Mouse (Mus musculus): ENCODE results near the gene Wdr26. TPM values are rescaled to one million over a fixed set of nuclear protein-coding genes. Genes with fewer than 3 reads are reported as not detected.

Wdr26 gene
- total RNA-seq, 2 experiments from 2014 or later, result 96.0 to 103 TPM

Other genes with a start within 250 kb of the Wdr26 start
- gene Ephx1, start 191.1 kb downstream of the Wdr26 start, total RNA-seq (2021), result 10 to 100 TPM; 22.5 to 40.8 TPM
- not detected for gene 9130409I23Rik, start 160.8 kb downstream of the Wdr26 start, total RNA-seq (2021)
- 1 to 10 TPM; 7.2 to 8.1 TPM for gene Nvl, start 67.8 kb downstream of the Wdr26 start, total RNA-seq (2021)
- gene Cnih4, start 67.3 kb downstream of the Wdr26 start, total RNA-seq (2021), result 10 to 100 TPM; 49.7 to 53.1 TPM
- not detected for gene Cnih3, start 140.6 kb upstream of the Wdr26 start, total RNA-seq (2021)

Measured in heart, postnatal 25 days (tissue).